Mouse (Mus musculus) intestine, embryonic 15.5 days (tissue): ENCODE measurements around the gene Gm28269. TPM values are rescaled to one million over a fixed set of nuclear protein-coding genes. Genes with fewer than 3 reads are reported as not detected.

Experiments
- ATAC-seq: fragments of 200-750 bp; cut with Nextera tagmentation; 2 replicates; pipeline ENCODE4 v1.8.0; 2017; ENCODE audit warnings: moderate TSS enrichment, moderate library complexity
- H3K27ac ChIP-seq: fragments of 300-500 bp; sonication (generic); 2 replicates; pipeline ENCODE4 v1.5.1; 2015; ENCODE audit warnings: mild to moderate bottlenecking, inconsistent platforms
- H3K27me3 ChIP-seq: fragments of 300-500 bp; sonication (generic); replicated peaks from 2 replicates; pipeline ENCODE4 v1.6.1; 2015; ENCODE audit warnings: inconsistent platforms
- H3K36me3 ChIP-seq: fragments of 300-500 bp; sonication (generic); 2 replicates; pipeline ENCODE4 v1.6.1; 2015; ENCODE audit warnings: inconsistent platforms
- H3K4me1 ChIP-seq: fragments of 300-500 bp; sonication (generic); replicated peaks from 2 replicates; pipeline ENCODE4 v1.6.1; 2015; ENCODE audit warnings: inconsistent platforms
- H3K4me2 ChIP-seq: fragments of 300-500 bp; sonication (generic); replicated peaks from 2 replicates; pipeline ENCODE4 v1.6.1; 2015; ENCODE audit warnings: mild to moderate bottlenecking, inconsistent platforms
- H3K4me3 ChIP-seq: fragments of 300-500 bp; sonication (generic); replicated peaks from 2 replicates; pipeline ENCODE4 v1.5.1; 2015; ENCODE audit warnings: inconsistent platforms
- H3K9ac ChIP-seq: fragments of 300-500 bp; sonication (generic); 2 replicates; pipeline ENCODE4 v1.6.1; 2015; ENCODE audit warnings: inconsistent platforms
- H3K9me3 ChIP-seq: fragments of 300-500 bp; sonication (generic); 2 replicates; pipeline ENCODE4 v1.6.1; 2016; ENCODE audit warnings: inconsistent platforms
- WGBS: fragments of 180-500 bp; shearing (Covaris S2); methylation state at CpG from one replicate; pipeline ENCODE4 v1.1.7; 2015; 5-methylcytosine and 5-hydroxymethylcytosine counted together
- polyA plus RNA-seq: library from polyadenylated mRNA; unstranded; fragments of >200 nt; fragmentation: Nextera tagmentation; extraction: Ambion mirVana; gene quantifications from 2 replicates; pipeline ENCODE4 v1.2.1, GENCODE M21; 2015

Gm28269 gene
- polyA plus RNA-seq, result not detected in 2 replicates

GRCm38 (mm10) chrX:21744997-21745396 is at the start of gene Gm28269:
Gene Gm28269 (minus strand): TSS chrX:21745097.
- H3K27ac ChIP-seq, result no peak within 1 kb of the TSS
- H3K36me3 ChIP-seq, result no peaks in the 10 kb centered on the region
- H3K4me3 ChIP-seq, result no peak within 1 kb of the TSS
- no peaks in the 10 kb centered on the region for H3K9me3 ChIP-seq
- ATAC-seq, result no peak
- H3K9ac ChIP-seq, result no peak within 1 kb of the TSS
- H3K4me2 ChIP-seq, result no peak within 1 kb of the TSS
- no peaks in the 10 kb centered on the region for H3K4me1 ChIP-seq
- H3K27me3 ChIP-seq, result no peaks in the 10 kb centered on the region

- no peaks in the 10 kb centered on the region for H3K9me3 ChIP-seq
- no peak overlapping the region for H3K9ac ChIP-seq
- WGBS, result 97% methylated on average over 2 of the region's 2 CpGs
- no peaks in the 10 kb centered on the region for H3K4me1 ChIP-seq
- H3K27ac ChIP-seq, result no peak overlapping the region
- H3K4me2 ChIP-seq, result no peak overlapping the region
- no peaks in the 10 kb centered on the region for H3K27me3 ChIP-seq
- ATAC-seq, result no peak
- H3K36me3 ChIP-seq, result no peaks in the 10 kb centered on the region
- H3K4me3 ChIP-seq, result no peak overlapping the region
These were observed 28.0 kb downstream of the Gm28269 start for GRCm38 (mm10) chrX:21716885-21717284.

GRCm38 (mm10) chrX:21715293-21715692 is 29.6 kb downstream of the Gm28269 start:
- no peaks in the 10 kb centered on the region for H3K9me3 ChIP-seq
- H3K4me3 ChIP-seq, result no peak overlapping the region
- no peak overlapping the region for H3K9ac ChIP-seq
- 58% methylated on average over 5 of the region's 5 CpGs for WGBS
- H3K4me1 ChIP-seq, result no peaks in the 10 kb centered on the region
- no peak overlapping the region for H3K4me2 ChIP-seq
- H3K36me3 ChIP-seq, result no peaks in the 10 kb centered on the region
- H3K27me3 ChIP-seq, result no peaks in the 10 kb centered on the region
- no peak for ATAC-seq
- H3K27ac ChIP-seq, result no peak overlapping the region

- Histone ChIP-seq H3K27me3 (no peaks in the 10 kb centered on the region), H3K4me1 (no peaks in the 10 kb centered on the region), H3K9ac (no peak within 1 kb of the TSS), H3K36me3 (no peaks in the 10 kb centered on the region), H3K9me3 (no peaks in the 10 kb centered on the region), H3K4me3 (no peak within 1 kb of the TSS), H3K4me2 (no peak within 1 kb of the TSS), H3K27ac (no peak within 1 kb of the TSS)
- no peak; the same call in 1 of the 2 replicates for ATAC-seq
- 63% methylated on average over 7 of the region's 7 CpGs for WGBS
These were observed 30.1 kb downstream of the Gm28269 start, which contains the start of gene Slc6a14 for GRCm38 (mm10) chrX:21714829-21715228. Gene Slc6a14 (plus strand): TSS chrX:21714896.

GRCm38 (mm10) chrX:21704470-21704869 is 40.4 kb downstream of the Gm28269 start:
- 83% methylated on average over 1 of the region's 1 CpGs for WGBS
- H3K36me3 ChIP-seq, result no peaks in the 10 kb centered on the region
- H3K4me3 ChIP-seq, result no peak overlapping the region
- no peaks in the 10 kb centered on the region for H3K4me1 ChIP-seq
- H3K9me3 ChIP-seq, result no peaks in the 10 kb centered on the region
- ATAC-seq, result no peak
- no peak overlapping the region for H3K27ac ChIP-seq
- H3K4me2 ChIP-seq, result no peak overlapping the region
- no peak overlapping the region for H3K9ac ChIP-seq
- no peaks in the 10 kb centered on the region for H3K27me3 ChIP-seq

- H3K36me3 ChIP-seq, result no peaks in the 10 kb centered on the region
- no peaks in the 10 kb centered on the region for H3K4me1 ChIP-seq
- no peak overlapping the region for H3K4me2 ChIP-seq
- no peak overlapping the region for H3K27ac ChIP-seq
- no peaks in the 10 kb centered on the region for H3K27me3 ChIP-seq
- 76% methylated on average over 4 of the region's 4 CpGs for WGBS
- no peak for ATAC-seq
- no peaks in the 10 kb centered on the region for H3K9me3 ChIP-seq
- no peak overlapping the region for H3K9ac ChIP-seq
- H3K4me3 ChIP-seq, result no peak overlapping the region
These were observed 43.3 kb downstream of the Gm28269 start for GRCm38 (mm10) chrX:21701646-21702045.

GRCm38 (mm10) chrX:21695687-21696086 is 49.2 kb downstream of the Gm28269 start:
- Histone ChIP-seq H3K9me3 (no peaks in the 10 kb centered on the region), H3K4me3 (no peak overlapping the region), H3K9ac (no peak overlapping the region), H3K27me3 (no peaks in the 10 kb centered on the region), H3K4me1 (no peaks in the 10 kb centered on the region), H3K4me2 (no peak overlapping the region), H3K36me3 (no peaks in the 10 kb centered on the region), H3K27ac (no peak overlapping the region)
- ATAC-seq, result no peak
- WGBS, result 85% methylated on average over 3 of the region's 3 CpGs

GRCm38 (mm10) chrX:21695220-21695619 is 49.7 kb downstream of the Gm28269 start:
- H3K9me3 ChIP-seq, result no peaks in the 10 kb centered on the region
- H3K4me3 ChIP-seq, result no peak overlapping the region
- 67% methylated on average over 6 of the region's 6 CpGs for WGBS
- H3K27me3 ChIP-seq, result no peaks in the 10 kb centered on the region
- H3K27ac ChIP-seq, result no peak overlapping the region
- H3K9ac ChIP-seq, result no peak overlapping the region
- no peak for ATAC-seq
- H3K36me3 ChIP-seq, result no peaks in the 10 kb centered on the region
- H3K4me2 ChIP-seq, result no peak overlapping the region
- no peaks in the 10 kb centered on the region for H3K4me1 ChIP-seq

Other genes starting within 250 kb of the Gm28269 start
- gene Slc6a14, start 30.2 kb downstream of the Gm28269 start, polyA plus RNA-seq, result 1.1 and 1.3 TPM in 2 replicates